Comparison of ENCODE assay signal across 8 mouse cellular contexts in the genomic region with DNA sequence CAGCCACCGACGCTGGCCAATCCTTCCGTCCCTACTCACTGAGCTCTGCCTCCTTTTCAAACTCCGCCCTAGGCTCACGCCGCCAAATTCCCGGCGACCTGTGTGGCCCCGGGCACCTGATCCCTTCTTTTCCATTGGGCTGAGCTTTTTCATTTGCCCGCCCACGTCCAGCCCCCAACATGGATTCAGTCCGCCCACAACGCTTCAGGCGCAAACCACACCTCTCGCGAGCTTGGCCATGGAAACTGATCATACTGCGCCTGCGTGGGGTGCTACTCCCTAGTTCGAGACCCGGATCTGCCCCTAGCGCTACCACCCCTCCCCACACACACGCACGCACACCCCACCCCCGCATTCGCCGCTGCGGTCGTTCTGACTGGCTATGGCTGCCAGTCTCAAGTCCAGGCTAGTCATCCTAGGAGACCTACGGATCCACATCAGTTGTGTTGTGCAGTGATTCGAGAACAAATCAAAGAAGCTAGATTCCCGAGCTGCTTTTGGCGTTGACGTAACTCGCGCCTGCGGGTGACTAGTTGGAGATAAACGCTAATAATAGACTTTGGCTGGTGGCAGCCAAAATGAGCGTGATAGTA. TPM values are rescaled to one million over a fixed set of nuclear protein-coding genes. Genes with fewer than 3 reads are reported as not detected.
DNase-seq lines count a peak whose midpoint lies in the region; ATAC-seq lines count a peak whose summit lies in the region.

No protein-coding gene starts in this region.

- 9% methylated on average over 38 of the region's 38 CpGs for WGBS in heart, embryonic 13.5 days
- 12% methylated on average over 38 of the region's 38 CpGs for WGBS in liver, embryonic 12.5 days (ENCODE audit: insufficient replicate concordance)
- 21% methylated on average over 38 of the region's 38 CpGs for WGBS in stomach, embryonic 15.5 days

- no peaks in the 10 kb centered on the region for H3K9me3 ChIP-seq in heart, embryonic 13.5 days
- no peaks in the 10 kb centered on the region for H3K9me3 ChIP-seq in liver, embryonic 12.5 days (replicated peaks)
- H3K9me3 ChIP-seq in stomach, embryonic 15.5 days: no peaks in the 10 kb centered on the region

- peak; percentile 96 for ATAC-seq in heart, embryonic 13.5 days (ENCODE audit: extremely low read depth, insufficient number of reproducible peaks, low FRiP score, low TSS enrichment)
- peak; percentile 97 for ATAC-seq in liver, embryonic 12.5 days
- peak; percentile 99 for ATAC-seq in stomach, embryonic 15.5 days (ENCODE audit: insufficient read depth, low FRiP score, low read depth)

- H3K4me3 ChIP-seq in brown adipose tissue, adult 24 weeks (ENCODE audit: insufficient read depth, low read depth, low read length): peak overlapping the region; percentile 66
- peak overlapping the region; percentile 62 for H3K4me3 ChIP-seq in heart, embryonic 13.5 days
- H3K4me3 ChIP-seq in liver, embryonic 12.5 days: peak overlapping the region; percentile 64
- peak overlapping the region; percentile 51 for H3K4me3 ChIP-seq in stomach, embryonic 15.5 days (replicated peaks)

- H3K9ac ChIP-seq in heart, embryonic 13.5 days: peak overlapping the region; percentile 76
- peak overlapping the region; percentile 48 for H3K9ac ChIP-seq in liver, embryonic 12.5 days
- peak overlapping the region; percentile 4; the same call in 1 of the 2 replicates for H3K9ac ChIP-seq in stomach, embryonic 15.5 days

- peaks cover 8% of the 10 kb centered on the region; the same call in 1 of the 2 replicates for H3K36me3 ChIP-seq in heart, embryonic 13.5 days
- no peaks in the 10 kb centered on the region for H3K36me3 ChIP-seq in liver, embryonic 12.5 days
- H3K36me3 ChIP-seq in stomach, embryonic 15.5 days: no peaks in the 10 kb centered on the region

- peaks cover 4% of the 10 kb centered on the region; the same call in 1 of the 2 replicates for H3K4me1 ChIP-seq in brown adipose tissue, adult 24 weeks (ENCODE audit: control insufficient read depth, insufficient read depth, insufficient read length, low read length)
- peaks cover 4% of the 10 kb centered on the region for H3K4me1 ChIP-seq in heart, embryonic 13.5 days
- H3K4me1 ChIP-seq in liver, embryonic 12.5 days: peaks cover 15% of the 10 kb centered on the region
- no peaks in the 10 kb centered on the region for H3K4me1 ChIP-seq in stomach, embryonic 15.5 days

- peak; percentile 92 for DNase-seq in CD4-positive, CD25-positive, alpha-beta regulatory T cell, adult 2 months (ENCODE audit: low read depth, low spot score)
- DNase-seq in fat pad, adult 2 months (ENCODE audit: extremely low read depth, low read depth, low spot score): peak; percentile 54
- DNase-seq in kidney, postnatal 10 days: peak; percentile 95
- DNase-seq in natural killer cell, adult 2 months (ENCODE audit: low spot score in 2 of 2): peak; percentile 81 to 89

- peak overlapping the region; percentile 46; the same call in 1 of the 2 replicates for H3K27ac ChIP-seq in brown adipose tissue, adult 24 weeks (replicated peaks; ENCODE audit: low read depth, low read length)
- H3K27ac ChIP-seq in heart, embryonic 13.5 days (replicated peaks): peak overlapping the region; percentile 67
- no peak overlapping the region for H3K27ac ChIP-seq in liver, embryonic 12.5 days
- no peak overlapping the region for H3K27ac ChIP-seq in stomach, embryonic 15.5 days

- peak overlapping the region; percentile 69 for H3K4me2 ChIP-seq in heart, embryonic 13.5 days
- H3K4me2 ChIP-seq in liver, embryonic 12.5 days: peak overlapping the region; percentile 80
- H3K4me2 ChIP-seq in stomach, embryonic 15.5 days: peak overlapping the region; percentile 50

- no peaks in the 10 kb centered on the region for H3K27me3 ChIP-seq in heart, embryonic 13.5 days (replicated peaks)
- no peaks in the 10 kb centered on the region for H3K27me3 ChIP-seq in liver, embryonic 12.5 days (replicated peaks)
- no peaks in the 10 kb centered on the region for H3K27me3 ChIP-seq in stomach, embryonic 15.5 days (replicated peaks)

RNA-seq across cellular contexts. Expression of a gene that starts 0.3 kb away (rescaled TPM):
- polyA plus RNA-seq in brown adipose tissue, adult 24 weeks (2012; ENCODE audit: insufficient read depth, insufficient read length, missing spikeins): 7.6 and 11.6 TPM in 2 replicates
- 22.8 and 24.9 TPM in 2 replicates for polyA plus RNA-seq in heart, embryonic 13.5 days (2015; fragmentation: Nextera tagmentation; extraction: Ambion mirVana)
- polyA plus RNA-seq in liver, embryonic 12.5 days (2016; fragmentation: Nextera tagmentation; extraction: Ambion mirVana): 15.4 and 15.8 TPM in 2 replicates
- polyA plus RNA-seq in stomach, embryonic 15.5 days (2015; fragmentation: Nextera tagmentation; extraction: Ambion mirVana): 19.9 and 22.4 TPM in 2 replicates

RNA-seq across cellular contexts. Expression of a gene that starts 19.6 kb away (rescaled TPM):
- polyA plus RNA-seq in brown adipose tissue, adult 24 weeks (2012; ENCODE audit: insufficient read depth, insufficient read length, missing spikeins): not detected in 2 replicates
- polyA plus RNA-seq in heart, embryonic 13.5 days (2015; fragmentation: Nextera tagmentation; extraction: Ambion mirVana): not detected in 2 replicates
- 0.17 TPM in 1 of 2 replicates, not detected in the other for polyA plus RNA-seq in liver, embryonic 12.5 days (2016; fragmentation: Nextera tagmentation; extraction: Ambion mirVana)
- not detected in 2 replicates for polyA plus RNA-seq in stomach, embryonic 15.5 days (2015; fragmentation: Nextera tagmentation; extraction: Ambion mirVana)

RNA-seq across cellular contexts. Expression of a gene that starts 28.4 kb away (rescaled TPM):
- not detected in 2 replicates for polyA plus RNA-seq in brown adipose tissue, adult 24 weeks (2012; ENCODE audit: insufficient read depth, insufficient read length, missing spikeins)
- 0.42 and 0.78 TPM in 2 replicates for polyA plus RNA-seq in heart, embryonic 13.5 days (2015; fragmentation: Nextera tagmentation; extraction: Ambion mirVana)
- 0.26 and 0.33 TPM in 2 replicates for polyA plus RNA-seq in liver, embryonic 12.5 days (2016; fragmentation: Nextera tagmentation; extraction: Ambion mirVana)
- 13.0 and 13.2 TPM in 2 replicates for polyA plus RNA-seq in stomach, embryonic 15.5 days (2015; fragmentation: Nextera tagmentation; extraction: Ambion mirVana)

RNA-seq across cellular contexts. Expression of a gene that starts 29.9 kb away (rescaled TPM):
- polyA plus RNA-seq in brown adipose tissue, adult 24 weeks (2012; ENCODE audit: insufficient read depth, insufficient read length, missing spikeins): not detected in 2 replicates
- polyA plus RNA-seq in heart, embryonic 13.5 days (2015; fragmentation: Nextera tagmentation; extraction: Ambion mirVana): 2.8 and 5.9 TPM in 2 replicates
- 148 and 156 TPM in 2 replicates for polyA plus RNA-seq in liver, embryonic 12.5 days (2016; fragmentation: Nextera tagmentation; extraction: Ambion mirVana)
- 4.2 and 9.7 TPM in 2 replicates for polyA plus RNA-seq in stomach, embryonic 15.5 days (2015; fragmentation: Nextera tagmentation; extraction: Ambion mirVana)

RNA-seq across cellular contexts. Expression of a gene that starts 38.7 kb away (rescaled TPM):
- polyA plus RNA-seq in brown adipose tissue, adult 24 weeks (2012; ENCODE audit: insufficient read depth, insufficient read length, missing spikeins): not detected in 2 replicates
- not detected in 2 replicates for polyA plus RNA-seq in heart, embryonic 13.5 days (2015; fragmentation: Nextera tagmentation; extraction: Ambion mirVana)
- not detected in 2 replicates for polyA plus RNA-seq in liver, embryonic 12.5 days (2016; fragmentation: Nextera tagmentation; extraction: Ambion mirVana)
- not detected in 2 replicates for polyA plus RNA-seq in stomach, embryonic 15.5 days (2015; fragmentation: Nextera tagmentation; extraction: Ambion mirVana)

Comparison
In these comparisons a context has a peak if more than half of its experiments do, and no peak if none do; other contexts are left out.
1. H3K27ac ChIP-seq: peak in brown adipose tissue, adult 24 weeks (single experiment) and heart, embryonic 13.5 days (single experiment); none in liver, embryonic 12.5 days (single experiment) and stomach, embryonic 15.5 days (single experiment).
2. H3K9ac ChIP-seq: peak in every context shown above with its lines; median percentile 76 in heart, embryonic 13.5 days; 48 in liver, embryonic 12.5 days; 4 in stomach, embryonic 15.5 days.
3. Peak in every context shown above with its lines, with median percentiles within 50 percentile points of each other: DNase-seq, H3K4me3 ChIP-seq, ATAC-seq and H3K4me2 ChIP-seq.